Mouse (Mus musculus) 416B (cell line): ENCODE measurements around the gene Chst11.
"Not testable (repeated sequence)": the region's sequence is repeated elsewhere in the genome, so short reads cannot be mapped to it uniquely, and the experiment has no call there.

ENCODE experiments used
- DNase-seq: peaks from one replicate; pipeline ENCODE4 v3.0.0; 2011; ENCODE audit warnings: low read depth

Gene Chst11

GRCm38 (mm10) chr10:83108946-83109345, 123.6 kb downstream of the Chst11 start:
- DNase-seq: no peak

- DNase-seq: no peak
These were observed 125.7 kb downstream of the Chst11 start for GRCm38 (mm10) chr10:83111046-83111445.

GRCm38 (mm10) chr10:83112345-83112744, 127.0 kb downstream of the Chst11 start:
- no peak for DNase-seq

GRCm38 (mm10) chr10:83114564-83114963, 129.3 kb downstream of the Chst11 start:
- no peak for DNase-seq

- DNase-seq: no peak
These were observed 131.6 kb downstream of the Chst11 start for GRCm38 (mm10) chr10:83116889-83117288.

GRCm38 (mm10) chr10:83117851-83118250, 132.6 kb downstream of the Chst11 start:
- DNase-seq: no peak

- DNase-seq: peak; percentile 44
These were observed 133.3 kb downstream of the Chst11 start for GRCm38 (mm10) chr10:83118613-83119012.

- peak; percentile 14 for DNase-seq
These were observed 133.7 kb downstream of the Chst11 start for GRCm38 (mm10) chr10:83119016-83119415.

- not testable (repeated sequence) for DNase-seq
These were observed 134.2 kb downstream of the Chst11 start for GRCm38 (mm10) chr10:83119461-83119860.

- DNase-seq: no peak
These were observed 134.6 kb downstream of the Chst11 start for GRCm38 (mm10) chr10:83119909-83120308.

GRCm38 (mm10) chr10:83120938-83121337, 135.6 kb downstream of the Chst11 start:
- DNase-seq: peak; percentile 50

GRCm38 (mm10) chr10:83124560-83124959, 139.3 kb downstream of the Chst11 start:
- DNase-seq: no peak

- DNase-seq: peak; percentile 48
These were observed 141.1 kb downstream of the Chst11 start for GRCm38 (mm10) chr10:83126447-83126846.

GRCm38 (mm10) chr10:83128435-83128834, 143.1 kb downstream of the Chst11 start:
- no peak for DNase-seq

- no peak for DNase-seq
These were observed 144.4 kb downstream of the Chst11 start for GRCm38 (mm10) chr10:83129624-83130218.

- DNase-seq: no peak
These were observed 145.3 kb downstream of the Chst11 start for GRCm38 (mm10) chr10:83130611-83131010.

GRCm38 (mm10) chr10:83131884-83132283, 146.6 kb downstream of the Chst11 start:
- DNase-seq: peak; percentile 28

- DNase-seq: no peak
These were observed 148.7 kb downstream of the Chst11 start for GRCm38 (mm10) chr10:83133866-83134570.

GRCm38 (mm10) chr10:83134896-83135295, 149.6 kb downstream of the Chst11 start:
- no peak for DNase-seq

GRCm38 (mm10) chr10:83135963-83136362, 150.7 kb downstream of the Chst11 start:
- no peak for DNase-seq

- peak; percentile 54 for DNase-seq
These were observed 151.8 kb downstream of the Chst11 start for GRCm38 (mm10) chr10:83137103-83137502.

GRCm38 (mm10) chr10:83139276-83139675, 154.0 kb downstream of the Chst11 start:
- no peak for DNase-seq

GRCm38 (mm10) chr10:83140258-83140936, 155.1 kb downstream of the Chst11 start:
- no peak for DNase-seq
